Mouse (Mus musculus) left cerebral cortex, postnatal 36 days (tissue): ENCODE data around the gene Lin7c. TPM values are rescaled to one million over a fixed set of nuclear protein-coding genes. Genes with fewer than 3 reads are reported as not detected.
A peak's percentile ranks its signal among the peaks of the same experiment; 100 is the strongest.
"Not testable (repeated sequence)": the region's sequence is repeated elsewhere in the genome, so short reads cannot be mapped to it uniquely, and the experiment has no call there.

Source experiments
- DNase-seq, 2 experiments: peaks; one replicate each; pipeline ENCODE4 v3.0.0; 2021 to 2022; ENCODE audit warnings: low spot score in 2 of 2, mixed read lengths in 1 of 2
- intact Hi-C: fragments of 180-260 bp; cut with DNase I; formaldehyde crosslinking; loops from one replicate; pipeline ENCODE4 v1.15.1; 2025
- total RNA-seq, 2 experiments: library from RNA; stranded (reverse); gene quantifications; 2 replicates each; pipeline ENCODE4 v1.2.3; 2021

Gene Lin7c
- 10 to 100 TPM; 66.9 to 76.8 TPM for total RNA-seq

DNA sequence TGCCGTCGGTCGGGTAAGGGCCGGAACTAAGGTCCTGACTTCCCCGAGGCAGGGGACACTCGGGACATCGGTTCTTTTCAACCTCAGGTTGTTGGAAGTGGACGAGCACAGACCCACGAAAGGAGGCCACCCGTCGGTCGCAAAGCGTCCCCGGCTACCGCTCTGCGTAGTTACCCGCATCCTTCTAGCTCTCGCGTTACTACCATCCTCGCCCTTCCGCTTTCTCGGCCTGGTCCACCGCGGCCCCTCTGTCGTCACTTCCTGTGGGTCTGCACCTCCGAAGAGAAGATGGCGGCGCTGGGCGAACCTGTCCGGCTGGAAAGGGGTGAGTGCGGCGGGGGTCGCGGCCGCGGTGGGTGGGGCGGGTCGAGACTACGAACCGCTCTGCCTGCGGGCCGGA lies at the start of gene Lin7c:
Gene Lin7c, plus strand, starts transcription at position 257 of the 400 bp plus-strand sequence.
- intact Hi-C loops = loop anchor here (10.0 kb wide), 2 partner anchors 196 to 616 kb away; no protein-coding TSS in a partner anchor
- peak; percentile 95 to 97 for DNase-seq

DNA sequence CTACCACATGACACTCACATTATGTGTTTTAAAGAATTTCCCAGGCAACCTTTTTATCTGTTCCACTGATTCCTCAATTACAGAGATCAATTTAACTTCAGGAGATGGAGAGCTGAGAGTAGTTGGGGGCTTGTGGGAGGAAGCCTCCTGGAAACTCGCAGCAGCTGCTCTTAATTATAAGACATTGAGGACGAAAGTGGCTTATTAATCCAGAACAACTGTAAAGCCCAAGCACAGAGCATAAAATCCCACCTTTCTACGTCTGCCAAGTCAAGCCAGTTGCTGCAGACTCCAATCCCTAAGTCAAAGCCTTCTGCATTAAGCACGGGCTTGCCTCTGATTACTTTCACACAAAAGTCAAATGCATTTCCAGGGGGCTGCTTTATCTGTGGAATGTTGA lies 44.3 kb upstream of the Lin7c start:
- intact Hi-C loops = no loop called here
- no peak for DNase-seq

DNA sequence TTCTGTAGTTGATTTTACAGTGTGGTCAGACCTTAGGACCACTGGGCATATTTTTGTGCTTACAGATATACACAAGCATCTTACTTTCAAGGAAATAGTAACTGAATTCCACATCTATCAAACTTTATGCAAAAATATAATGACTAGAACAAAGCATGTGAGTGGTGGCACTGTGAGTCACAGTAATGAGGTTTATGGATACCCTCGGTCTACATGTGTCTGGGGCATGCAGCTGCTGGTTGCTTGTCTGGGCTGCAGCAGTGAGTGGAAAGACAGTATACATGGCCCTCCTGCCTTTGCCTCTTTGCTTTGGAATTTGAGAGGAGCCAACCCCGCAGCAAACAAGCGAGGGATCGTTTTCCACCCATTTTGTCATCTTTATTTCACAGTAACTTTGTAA lies 42.3 kb upstream of the Lin7c start:
- intact Hi-C loops = no loop called here

DNA sequence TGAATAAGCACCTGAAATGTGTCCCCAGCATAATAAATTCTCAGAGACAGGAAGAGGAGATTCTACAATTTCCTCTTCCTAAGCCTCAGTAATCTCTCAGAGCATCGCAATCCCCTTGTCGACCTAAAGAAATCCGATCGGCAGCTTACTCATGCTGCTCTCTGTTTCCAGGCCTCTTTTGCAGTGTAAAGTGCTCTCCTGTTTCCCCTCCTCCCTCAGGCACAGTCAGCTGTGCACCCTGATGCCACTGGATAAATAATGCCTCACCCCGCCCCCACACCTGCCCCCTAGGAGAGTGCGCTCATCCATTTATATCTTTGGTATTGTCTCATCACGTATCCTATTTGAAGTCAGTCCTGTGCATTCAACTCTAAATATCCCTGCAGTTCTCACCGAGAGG lies 41.9 kb upstream of the Lin7c start:
- no peak for DNase-seq
- intact Hi-C loops = no loop called here

More for the DNA sequence above, 42.3 kb upstream of the Lin7c start:
- DNase-seq = no peak

DNA sequence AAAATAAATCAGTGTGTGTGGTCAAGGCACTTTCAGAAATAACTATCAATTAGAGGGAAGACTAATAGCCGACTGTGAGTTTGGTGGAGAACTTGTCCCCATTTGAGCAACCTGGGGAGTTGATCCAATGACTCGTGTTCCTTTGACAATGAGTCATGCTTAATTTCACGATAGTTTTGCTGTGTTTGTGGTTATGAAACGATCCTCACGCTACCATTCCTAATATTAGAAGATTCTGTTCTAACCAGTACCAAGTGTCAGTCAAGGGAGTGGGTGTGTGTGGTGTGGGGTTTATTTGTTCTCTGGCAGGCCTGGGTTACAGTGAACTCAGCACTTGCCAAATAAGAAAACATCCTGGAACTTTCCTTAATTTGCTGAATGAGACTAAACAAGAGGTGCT lies 35.1 kb upstream of the Lin7c start:
- intact Hi-C loops = no loop called here
- DNase-seq = no peak

DNA sequence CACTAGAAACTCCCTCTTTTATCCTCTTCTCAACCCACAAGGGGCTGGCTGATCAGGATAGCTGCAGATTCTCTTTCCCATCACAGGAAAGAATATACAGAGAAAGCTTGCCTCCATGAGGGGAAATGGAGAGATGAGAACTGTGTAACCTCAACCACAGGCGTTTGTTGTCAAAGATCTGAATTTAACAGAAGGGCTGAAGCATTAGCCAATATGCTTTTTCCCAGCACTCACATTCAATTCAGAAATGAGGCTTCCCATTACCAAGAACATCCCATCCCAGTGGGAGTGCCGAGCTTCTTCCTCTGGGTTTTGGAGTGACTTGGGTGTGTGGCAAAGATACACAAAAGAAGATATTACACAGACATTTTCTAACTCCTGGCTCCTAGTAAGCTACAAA lies 31.0 kb upstream of the Lin7c start:
- intact Hi-C loops = no loop called here

DNA sequence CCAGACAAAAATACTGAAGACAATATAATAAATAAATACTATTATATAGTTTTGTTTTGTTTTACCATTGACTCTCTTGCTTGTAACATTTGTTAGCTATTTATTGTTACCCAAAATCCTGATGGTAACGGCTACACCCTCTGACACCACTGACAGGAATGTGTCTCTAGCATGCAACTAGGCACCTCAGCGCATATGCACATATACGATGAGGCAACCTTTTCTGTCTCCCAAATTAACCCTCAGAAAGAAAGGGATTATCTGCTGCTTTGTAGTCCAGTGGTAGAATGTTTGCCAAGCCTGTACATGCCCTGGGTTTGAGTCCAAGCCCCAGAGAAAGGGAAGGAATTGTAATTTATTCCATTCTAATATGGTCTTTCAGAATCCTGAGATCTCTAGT lies 29.8 kb upstream of the Lin7c start:
- DNase-seq = no peak
- intact Hi-C loops = no loop called here

More for the DNA sequence above, 31.0 kb upstream of the Lin7c start:
- DNase-seq = no peak

DNA sequence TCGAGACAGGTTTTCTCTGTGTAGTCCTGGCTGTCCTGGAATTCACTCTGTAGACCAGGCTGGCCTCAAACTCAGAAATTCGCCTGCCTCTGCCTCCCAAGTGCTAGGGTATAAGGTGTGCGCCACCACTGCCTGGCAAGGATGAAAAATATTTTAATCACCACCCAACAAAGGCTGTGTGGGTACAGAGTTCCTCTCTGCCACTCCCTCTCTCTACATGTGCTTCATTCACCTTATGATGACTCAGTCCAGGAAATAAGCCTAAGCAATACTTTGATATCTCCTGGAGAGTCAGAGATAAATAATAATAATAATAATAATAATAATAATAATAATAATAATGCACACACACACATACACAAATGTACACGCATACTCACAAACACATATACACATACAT lies 11.2 kb upstream of the Lin7c start:
- DNase-seq, intact Hi-C loops: not testable (repeated sequence)

DNA sequence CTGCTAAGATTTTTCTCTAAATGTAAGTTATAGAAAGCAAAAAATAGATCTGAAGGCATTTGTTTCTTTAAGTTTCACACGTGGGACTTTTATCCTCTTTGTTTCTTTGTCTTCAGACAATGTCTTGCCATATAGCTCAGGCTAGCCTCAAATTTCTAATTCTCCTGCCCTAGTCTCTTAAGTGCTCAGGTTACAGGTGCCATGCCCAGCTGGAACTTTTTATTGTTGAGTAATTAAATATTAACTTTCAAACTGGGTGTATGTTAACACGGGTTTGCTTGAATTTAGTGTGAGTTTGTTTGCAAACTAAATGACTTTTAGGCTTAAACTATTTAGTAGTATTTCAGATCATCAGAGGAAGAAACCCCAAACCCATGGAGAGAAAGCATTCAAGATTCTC lies 9.5 kb upstream of the Lin7c start:
- intact Hi-C loops = no loop called here
- DNase-seq = no peak

DNA sequence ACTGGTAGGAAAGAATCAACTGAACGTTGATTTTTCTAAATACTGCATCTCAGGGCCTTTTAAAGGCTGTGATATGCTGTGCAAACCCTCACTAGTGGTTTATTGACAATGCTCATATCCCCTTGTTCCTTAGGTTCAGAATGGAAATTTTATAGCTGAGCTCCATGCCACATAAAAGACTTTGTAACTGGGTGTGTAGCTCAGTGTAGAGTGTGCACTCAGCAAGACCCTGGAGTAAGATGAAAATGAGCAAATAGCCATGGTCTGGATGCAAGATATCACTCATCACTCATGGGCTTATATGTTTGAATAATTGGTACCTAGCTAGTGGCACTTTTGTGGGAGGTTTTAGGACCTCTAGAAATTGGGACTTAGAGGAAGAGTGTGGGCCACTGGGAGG lies 9.0 kb upstream of the Lin7c start:
- no peak for DNase-seq
- intact Hi-C loops = no loop called here

DNA sequence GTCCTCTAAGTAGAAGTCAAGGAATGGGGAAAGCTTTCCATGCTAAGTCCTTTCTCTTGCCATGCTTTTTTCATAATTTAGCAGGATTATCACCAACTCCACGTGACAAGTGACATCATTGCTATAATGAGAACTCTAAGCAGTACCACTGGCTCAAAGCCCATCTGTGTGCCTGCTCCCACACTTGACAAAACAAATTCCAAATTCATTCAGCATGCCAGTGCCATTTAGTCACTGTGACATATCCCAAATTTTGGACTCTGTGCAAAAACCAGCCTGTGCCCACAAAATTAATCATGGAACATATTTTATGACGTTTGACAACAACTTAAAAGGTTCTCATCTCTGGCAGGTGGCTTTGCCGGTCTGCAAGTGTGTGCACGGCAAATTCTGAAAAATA lies 6.5 kb upstream of the Lin7c start:
- peak in 1 of 2 experiments; percentile 15 for DNase-seq
- intact Hi-C loops = no loop called here

DNA sequence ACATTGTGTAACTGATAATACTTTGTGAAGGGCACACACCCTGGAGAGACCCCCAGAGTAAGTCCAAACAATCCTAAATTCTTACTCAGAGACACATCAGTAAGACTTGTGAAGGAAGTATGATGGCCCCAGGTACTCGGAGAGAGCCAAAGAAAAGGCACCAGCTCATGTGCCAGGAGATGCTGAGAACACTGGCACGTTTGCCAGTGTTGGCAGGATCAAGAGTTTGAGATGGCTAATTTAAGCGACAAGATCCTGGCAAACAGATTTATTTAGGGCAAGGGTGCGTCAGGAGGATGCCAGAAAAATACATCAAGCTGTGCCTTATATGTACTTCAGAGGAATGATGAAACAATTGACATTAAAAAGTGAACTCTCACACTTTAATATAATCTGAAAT lies 6.1 kb upstream of the Lin7c start:
- intact Hi-C loops = no loop called here
- DNase-seq = no peak

DNA sequence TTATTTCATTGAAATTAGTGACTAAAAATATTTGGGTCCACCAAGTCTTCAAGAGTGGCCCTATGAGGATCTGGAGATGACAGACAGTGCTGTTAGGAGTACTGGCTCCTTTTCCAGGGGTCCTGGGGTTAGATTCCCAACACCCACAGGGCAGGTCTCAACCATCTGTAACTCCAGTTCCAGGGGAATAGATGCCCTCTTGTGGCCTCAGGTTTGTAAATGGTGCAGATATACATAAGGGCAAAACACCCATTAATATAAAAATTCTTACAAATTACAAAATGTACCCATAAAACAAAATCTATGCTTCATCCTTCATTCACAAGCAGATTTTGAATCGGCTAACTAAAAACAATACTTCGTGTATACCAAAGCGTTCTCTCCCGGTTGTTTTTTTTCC lies 585 bp upstream of the Lin7c start:
- intact Hi-C loops = loop anchor here (10.0 kb wide), 2 partner anchors 195 to 615 kb away; no protein-coding TSS in a partner anchor
- no peak for DNase-seq

DNA sequence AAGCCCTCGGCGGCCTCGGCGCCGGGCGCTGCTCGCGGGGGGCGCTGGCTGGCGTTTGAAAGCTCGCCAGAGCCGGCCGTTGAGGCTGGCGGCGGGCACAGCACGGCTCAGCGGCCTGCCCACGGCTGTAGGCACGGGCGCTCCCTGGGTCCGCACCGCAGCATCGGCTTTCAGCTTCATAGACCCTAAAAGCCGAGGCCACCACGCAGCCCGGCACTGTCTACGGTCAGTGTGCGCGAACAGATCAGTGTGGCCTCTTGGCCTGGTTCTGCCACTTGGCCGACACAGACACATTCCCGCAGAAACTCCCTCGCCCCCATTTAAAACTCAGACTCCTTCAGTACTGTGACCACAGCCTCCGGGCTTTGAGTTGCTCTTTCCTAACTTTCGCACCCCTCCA lies 378 bp downstream of the Lin7c start:
- intact Hi-C loops = loop anchor here (10.0 kb wide), 2 partner anchors 196 to 616 kb away; no protein-coding TSS in a partner anchor
- DNase-seq = no peak

DNA sequence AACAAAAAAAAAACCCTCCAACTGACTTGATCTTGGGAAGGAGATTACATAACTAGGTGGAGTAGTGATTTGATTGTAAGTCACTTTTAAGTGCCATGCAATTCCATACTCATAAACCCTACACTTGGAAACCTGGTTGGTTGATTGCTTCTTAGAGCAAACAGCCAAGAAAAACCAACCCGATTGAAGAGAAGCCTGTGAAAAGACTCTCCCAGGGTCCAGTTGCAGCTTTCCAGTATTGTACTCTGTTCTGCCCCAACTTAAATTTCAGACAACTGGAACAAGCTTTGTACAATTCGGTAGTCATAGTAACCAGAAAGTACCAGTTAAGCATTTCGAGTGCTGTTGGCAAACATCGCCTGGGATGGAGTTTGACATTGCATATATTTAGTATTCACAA lies 818 bp downstream of the Lin7c start:
- intact Hi-C loops = loop anchor here (10.0 kb wide), 2 partner anchors 197 to 617 kb away; no protein-coding TSS in a partner anchor
- DNase-seq = no peak

DNA sequence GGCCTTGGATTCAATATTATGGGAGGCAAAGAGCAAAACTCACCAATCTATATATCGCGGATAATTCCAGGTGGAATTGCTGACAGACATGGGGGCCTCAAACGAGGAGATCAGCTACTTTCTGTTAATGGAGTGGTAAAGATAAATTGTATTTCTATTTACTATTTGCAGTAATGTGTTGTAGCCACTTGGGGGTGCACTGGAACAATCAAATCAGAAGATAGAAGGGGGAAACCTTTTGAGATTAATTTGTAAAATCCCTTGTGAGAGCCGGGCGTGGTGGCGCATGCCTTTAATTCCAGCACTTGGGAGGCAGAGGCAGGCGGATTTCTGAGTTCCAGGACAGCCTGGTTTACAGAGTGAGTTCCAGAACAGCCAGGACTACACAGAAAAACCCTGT lies 5.7 kb downstream of the Lin7c start:
- intact Hi-C loops = loop anchor here (10.0 kb wide), 2 partner anchors 202 to 622 kb away; no protein-coding TSS in a partner anchor
- no peak for DNase-seq

DNA sequence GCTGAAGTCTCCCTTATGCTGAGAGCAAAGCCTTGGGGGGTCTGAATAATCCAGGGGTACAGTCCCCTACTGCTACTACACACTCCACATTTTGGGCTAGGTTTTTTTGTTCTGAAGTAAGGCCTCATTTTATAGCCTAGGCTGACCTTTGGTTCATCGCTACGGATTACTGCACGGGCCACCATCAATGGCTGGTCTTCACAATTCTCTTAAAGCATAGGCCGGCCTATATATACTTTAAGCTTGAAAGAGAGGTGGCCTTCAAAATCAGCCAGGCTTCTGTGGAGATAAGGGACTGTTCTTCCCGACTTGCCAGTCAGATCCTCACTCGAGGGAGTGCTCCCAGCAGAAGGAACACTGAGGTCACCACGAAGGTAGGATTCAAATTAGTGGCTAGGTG lies 12.2 kb downstream of the Lin7c start:
- intact Hi-C loops = loop anchor here (5.0 kb wide), 2 partner anchors 114 to 659 kb away; partner anchors contain the start of gene Ccdc34
- no peak for DNase-seq

DNA sequence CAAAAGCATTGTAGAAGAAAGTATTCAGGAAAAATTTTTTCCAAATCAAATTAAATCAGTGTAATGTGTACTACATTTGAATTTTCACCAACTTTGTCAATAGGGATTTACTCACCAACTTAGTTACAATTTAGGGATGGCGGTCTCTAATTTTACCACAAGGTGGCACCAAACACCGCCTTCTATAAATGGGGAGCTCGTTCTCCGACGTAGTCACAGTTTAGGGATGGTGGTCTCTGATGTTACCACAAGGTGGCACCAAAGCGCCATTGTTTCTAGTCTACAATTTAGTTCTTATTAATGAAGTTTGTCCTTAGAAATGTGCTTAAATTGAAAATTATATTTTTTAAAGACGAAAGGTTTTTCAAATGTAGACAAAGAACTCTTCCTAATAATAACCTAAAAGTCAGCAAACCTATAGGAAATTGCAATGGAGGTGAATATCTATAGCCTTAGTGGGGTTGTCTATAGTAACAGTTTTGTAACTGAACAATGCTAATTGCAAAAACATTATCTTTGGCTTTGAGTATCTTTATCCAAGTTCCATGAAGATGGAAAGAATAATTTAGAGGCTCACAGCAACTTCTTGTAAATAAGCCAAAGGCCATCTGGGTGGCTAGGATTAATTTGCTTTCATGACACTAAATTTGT lies 13.6 kb downstream of the Lin7c start:
- DNase-seq = peak; percentile 74 to 84
- intact Hi-C loops = loop anchor here (1.0 to 5.0 kb wide), 3 partner anchors 113 to 658 kb away; partner anchors contain the start of gene Ccdc34

DNA sequence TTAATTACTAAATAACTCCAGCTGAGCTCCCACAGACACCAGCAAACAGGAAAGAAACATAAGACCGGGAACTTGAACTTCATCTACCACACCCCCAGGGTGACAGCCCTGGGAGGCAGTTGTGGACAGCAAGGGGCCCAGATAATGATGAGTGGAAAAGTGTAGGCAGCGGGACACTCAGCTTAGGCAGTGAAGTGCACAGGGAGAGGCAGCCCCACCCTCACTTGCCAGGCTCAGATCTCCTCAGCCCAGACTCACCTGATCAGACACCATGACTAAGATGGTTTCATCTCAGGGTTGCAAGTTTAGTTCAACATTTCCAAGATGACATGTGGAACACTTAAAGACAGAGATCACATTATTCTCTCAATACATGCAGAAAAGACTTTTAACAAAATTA lies 18.5 kb downstream of the Lin7c start:
- DNase-seq = no peak
- intact Hi-C loops = no loop called here

DNA sequence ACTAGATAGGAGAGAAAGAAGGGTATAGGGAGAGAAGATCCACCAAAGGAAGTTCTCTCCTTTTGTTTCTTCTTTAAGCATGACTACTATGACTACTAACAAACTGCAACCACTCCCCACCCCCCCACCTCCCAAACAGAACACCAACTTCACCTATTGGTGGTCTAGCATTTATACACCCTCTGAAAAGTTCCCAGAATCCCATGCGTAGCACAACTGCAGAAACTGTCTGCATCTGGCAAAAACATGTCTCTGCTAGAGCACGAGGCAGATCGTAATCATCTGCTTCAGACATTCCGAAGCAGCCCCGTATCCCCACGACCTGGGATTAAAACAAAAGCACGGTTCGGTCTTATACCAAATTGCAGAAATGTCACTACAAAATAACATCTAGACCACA lies 21.6 kb downstream of the Lin7c start:
- intact Hi-C loops = no loop called here
- no peak for DNase-seq

DNA sequence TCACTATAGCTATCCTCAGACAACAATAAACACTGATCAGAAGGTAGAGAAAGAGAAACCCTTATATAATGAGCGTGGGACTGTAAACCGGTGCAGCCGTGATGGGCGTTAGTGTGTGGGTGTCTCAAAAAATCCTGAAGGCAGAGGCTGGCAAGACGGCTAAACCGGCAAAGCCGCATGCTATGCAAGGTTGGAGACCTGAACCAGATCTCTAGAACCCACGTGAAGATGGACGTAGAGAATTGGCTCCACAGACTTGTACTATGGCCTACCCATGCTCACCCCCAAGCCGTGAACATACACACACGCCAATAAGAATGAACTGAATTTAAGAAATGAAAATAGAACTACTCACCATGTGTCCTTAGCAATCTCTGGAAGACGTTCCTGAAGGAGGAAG lies 22.1 kb downstream of the Lin7c start:
- no peak for DNase-seq
- intact Hi-C loops = no loop called here

DNA sequence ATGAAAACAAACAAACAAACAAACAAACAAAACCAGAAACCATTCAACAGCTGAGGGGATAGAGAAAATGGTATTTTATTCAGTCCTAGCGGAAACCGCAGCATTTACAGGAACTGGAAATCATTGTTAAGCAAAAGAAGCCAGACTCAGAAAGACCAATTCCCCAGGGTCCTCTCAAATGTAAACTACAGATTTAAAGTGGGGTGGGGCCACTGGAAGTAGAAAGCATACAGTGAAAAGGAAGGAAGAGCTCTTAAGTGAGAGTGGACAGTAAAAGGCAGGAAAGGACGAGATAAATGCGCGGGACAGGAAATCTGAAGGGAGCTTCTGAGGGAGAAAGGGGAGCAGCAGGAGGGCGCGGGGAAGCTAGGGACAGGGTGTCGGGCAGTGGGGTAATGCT lies 22.6 kb downstream of the Lin7c start:
- intact Hi-C loops = no loop called here
- DNase-seq = no peak
